Mouse (Mus musculus) olfactory bulb, adult 2 months (tissue): Measurements from ENCODE around the gene Fkbp10.

Source experiments
- CTCF ChIP-seq: fragments of 200-500 bp; IDR thresholded peaks from 2 replicates; pipeline ENCODE4 v1.5.1; 2012; ENCODE audit warnings: low read depth, mild to moderate bottlenecking, low read length, moderate library complexity; ENCODE audit not compliant: insufficient read depth
- POLR2A ChIP-seq: fragments of 200-500 bp; IDR thresholded peaks from 2 replicates; pipeline ENCODE4 v1.6.1; 2012; ENCODE audit warnings: mild to moderate bottlenecking, low read depth, low read length, moderate library complexity; ENCODE audit not compliant: insufficient read depth

DNA sequence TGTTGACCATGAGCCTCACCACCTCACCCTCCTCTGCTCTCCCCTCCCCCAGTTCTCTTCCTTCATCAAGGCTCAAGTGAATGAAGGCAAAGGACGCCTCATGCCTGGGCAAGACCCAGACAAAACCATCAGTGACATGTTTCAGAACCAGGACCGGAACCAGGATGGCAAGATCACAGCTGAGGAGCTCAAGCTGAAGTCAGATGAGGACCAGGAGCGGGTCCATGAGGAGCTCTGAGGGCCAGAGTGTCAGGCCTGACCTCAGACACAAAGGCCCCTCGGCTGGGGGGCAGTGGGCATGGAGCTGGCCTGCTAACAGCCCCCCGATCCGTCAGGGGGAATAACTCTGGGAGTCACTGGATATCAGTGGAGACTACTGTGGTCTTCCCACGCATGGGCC lies 8.3 kb downstream of the Fkbp10 start:
- no peak for TF ChIP-seq CTCF
- TF ChIP-seq POLR2A, result no peak
